Mouse (Mus musculus) right cerebral cortex, postnatal 14 days (tissue): ENCODE measurements around the gene Gm13101.
"Not testable (repeated sequence)": the region's sequence is repeated elsewhere in the genome, so short reads cannot be mapped to it uniquely, and the experiment has no call there.

Experiments used
- DNase-seq: peaks from one replicate; pipeline ENCODE4 v3.0.0; 2022

Gene Gm13101

GRCm38 (mm10) chr4:143966850-143967249, at the start of gene Gm13101:
Gene Gm13101 (minus strand): TSS chr4:143966950.
- not testable (repeated sequence) for DNase-seq

DNA sequence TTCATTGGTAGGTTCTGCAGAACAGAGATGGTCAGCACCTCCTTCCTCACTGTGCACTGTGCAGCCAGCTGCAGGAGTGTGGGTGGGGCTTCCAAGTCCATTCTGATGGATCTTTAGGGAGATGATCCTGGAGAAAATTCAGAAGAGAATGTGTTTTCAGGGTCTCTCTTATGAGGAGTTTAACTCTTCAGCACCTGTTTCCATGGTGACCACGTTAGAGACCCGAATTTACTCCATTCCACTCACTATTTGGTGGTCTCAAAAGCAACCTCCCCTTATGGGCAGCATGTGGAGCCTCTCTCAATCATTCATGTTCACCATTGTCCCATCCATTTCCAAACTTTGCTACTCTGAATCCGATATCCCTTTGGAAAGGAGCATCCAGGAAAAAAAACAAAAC, 27.5 kb upstream of the Gm13101 start, which contains the start of gene Pramef17:
Gene Pramef17 (minus strand): TSS at position 101 of the 400 bp plus-strand sequence.
- DNase-seq = not testable (repeated sequence)

DNA sequence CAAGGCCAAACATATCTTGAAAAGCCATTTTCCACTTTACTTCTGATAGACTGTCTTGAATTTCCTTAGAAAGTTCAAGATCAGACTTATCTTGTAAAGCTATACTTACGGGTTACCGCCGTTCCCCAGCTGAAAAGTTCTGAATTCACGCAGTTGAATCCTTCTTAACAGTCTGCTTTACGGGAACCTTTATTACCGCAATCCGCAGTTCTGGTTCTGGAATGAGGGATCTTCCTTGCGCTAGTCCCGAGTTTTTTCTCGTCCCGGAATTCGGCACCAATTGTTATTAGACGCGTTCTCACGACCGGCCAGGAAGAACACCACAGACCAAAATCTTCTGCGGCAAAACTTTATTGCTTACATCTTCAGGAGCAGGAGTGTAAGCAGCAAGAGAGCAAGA, 21.4 kb upstream of the Gm13101 start:
- DNase-seq = peak; percentile 40

- not testable (repeated sequence) for DNase-seq
Observed at GRCm38 (mm10) chr4:143987475-143987941, 20.8 kb upstream of the Gm13101 start.

- peak; percentile 8 for DNase-seq
Observed at GRCm38 (mm10) chr4:143985733-143986132, 19.0 kb upstream of the Gm13101 start.

GRCm38 (mm10) chr4:143985165-143985564, 18.4 kb upstream of the Gm13101 start:
- DNase-seq = not testable (repeated sequence)

- DNase-seq = not testable (repeated sequence)
Observed at GRCm38 (mm10) chr4:143983446-143983845, 16.7 kb upstream of the Gm13101 start.

DNA sequence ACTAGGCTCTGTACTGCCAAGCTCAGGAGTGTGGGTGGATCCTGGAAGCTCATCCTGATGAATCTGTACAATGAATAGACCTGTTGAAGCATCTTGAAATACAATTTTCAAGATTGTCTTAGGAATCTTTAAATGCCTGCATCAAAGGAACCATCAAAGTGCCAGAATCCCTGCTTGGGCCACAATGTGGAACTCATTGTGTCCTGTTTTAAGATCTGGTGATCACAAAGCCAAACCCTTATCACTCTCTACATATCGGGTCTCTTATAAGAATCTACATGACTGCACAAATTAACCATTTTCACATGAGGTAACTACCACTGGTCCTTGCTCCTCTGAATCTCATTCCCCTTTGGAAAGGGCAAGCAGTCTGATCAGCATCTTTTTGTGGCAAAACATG, 15.8 kb downstream of the Gm13101 start, which contains the start of gene Pramef25:
Gene Pramef25 (minus strand): TSS at position 101 of the 400 bp plus-strand sequence.
- DNase-seq = not testable (repeated sequence)
